Mouse (Mus musculus) c-Kit-positive CD71-positive TER-119-negative erythroid progenitor cells, embryonic 14.5 days (primary cell): ENCODE data around the gene Ccdc169.

Source experiments
- DNase-seq: peaks from one replicate; pipeline ENCODE4 v3.0.0-alpha.2; 2013; ENCODE audit warnings: low read depth

The Ccdc169 gene

DNA sequence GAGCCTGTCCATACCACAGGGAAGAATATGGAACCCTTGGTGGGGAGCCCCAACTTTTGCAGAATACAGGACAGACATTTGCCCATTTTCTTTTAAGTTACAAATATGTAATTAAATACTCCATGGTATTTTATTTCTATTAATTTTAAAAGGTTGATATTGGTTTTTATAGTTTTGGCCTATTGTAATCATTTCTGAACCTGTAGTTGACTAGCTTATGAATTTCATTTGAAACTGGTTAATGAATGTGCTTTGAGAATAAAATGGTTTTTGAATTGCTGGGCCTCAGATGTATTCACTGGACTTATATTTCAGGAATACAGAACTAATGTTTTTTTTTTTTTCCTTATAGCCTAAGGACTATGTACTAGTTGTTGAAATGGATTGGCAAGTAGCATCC lies at the start of gene Ccdc169:
Gene Ccdc169 (plus strand): TSS at position 301 of the 400 bp plus-strand sequence.
- DNase-seq, result no peak

DNA sequence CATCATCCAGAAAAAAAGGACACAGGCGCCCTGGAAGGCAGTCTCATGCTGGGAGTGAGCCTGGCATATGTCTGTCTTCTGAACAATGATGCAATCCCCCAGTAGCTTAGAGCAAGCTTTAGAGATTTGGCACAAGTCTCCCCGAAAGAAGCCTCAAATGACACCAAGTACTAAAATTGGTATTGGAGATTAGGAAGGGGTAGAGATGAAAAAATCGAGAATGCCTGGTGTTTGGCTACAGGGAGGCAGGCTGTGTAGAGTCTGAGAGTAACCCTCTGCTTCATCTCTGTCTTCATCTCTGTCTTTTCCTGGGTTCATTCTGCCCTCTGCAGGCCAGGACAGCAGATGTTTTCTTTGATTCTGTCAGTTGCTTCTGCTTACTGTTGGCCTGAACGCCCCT lies 49.8 kb upstream of the Ccdc169 start:
- no peak for DNase-seq

GRCm38 (mm10) chr3:55088359-55088758 lies 48.8 kb upstream of the Ccdc169 start:
- DNase-seq, result no peak

GRCm38 (mm10) chr3:55088843-55089242 lies 48.3 kb upstream of the Ccdc169 start:
- no peak for DNase-seq

DNA sequence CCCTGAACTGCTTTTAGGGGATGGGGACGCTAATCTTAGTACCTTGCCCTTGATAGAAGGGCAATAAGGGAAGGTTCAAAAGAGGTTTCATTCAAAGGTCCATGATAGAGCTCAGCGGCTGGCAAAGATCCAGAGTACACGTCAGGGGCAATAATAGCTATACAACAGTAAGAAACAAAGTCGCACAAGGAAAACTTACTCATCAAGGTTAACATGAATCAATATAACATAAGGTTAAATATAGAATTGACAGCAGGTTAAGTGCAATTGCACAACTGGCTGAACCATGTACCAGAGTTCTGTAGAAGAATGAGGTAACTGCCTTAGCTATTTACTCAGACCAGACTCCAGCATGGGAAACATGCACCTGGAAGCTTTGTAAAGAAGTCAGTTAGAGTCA lies 47.8 kb upstream of the Ccdc169 start:
- DNase-seq, result no peak

GRCm38 (mm10) chr3:55093161-55093560 lies 44.0 kb upstream of the Ccdc169 start:
- no peak for DNase-seq

GRCm38 (mm10) chr3:55095968-55096654 lies 41.0 kb upstream of the Ccdc169 start:
- DNase-seq, result no peak

DNA sequence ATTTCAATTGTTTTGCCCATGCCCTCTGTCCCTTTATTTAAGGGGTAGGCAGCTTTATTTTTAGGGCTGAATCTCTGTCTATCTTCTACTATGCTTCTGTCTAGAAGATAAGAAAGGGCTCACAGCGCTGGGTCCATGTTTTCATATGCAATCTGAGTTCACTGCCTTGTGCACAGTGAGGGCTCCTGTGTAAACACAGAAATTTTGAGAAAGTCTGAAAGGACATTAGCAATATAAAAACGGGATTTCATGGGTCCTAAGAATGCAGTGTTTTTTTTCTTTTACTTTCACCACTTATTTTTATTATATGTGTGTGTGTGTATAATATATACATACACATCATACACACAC lies 40.5 kb upstream of the Ccdc169 start:
- no peak for DNase-seq

GRCm38 (mm10) chr3:55097186-55097585 lies 40.0 kb upstream of the Ccdc169 start:
- no peak for DNase-seq

DNA sequence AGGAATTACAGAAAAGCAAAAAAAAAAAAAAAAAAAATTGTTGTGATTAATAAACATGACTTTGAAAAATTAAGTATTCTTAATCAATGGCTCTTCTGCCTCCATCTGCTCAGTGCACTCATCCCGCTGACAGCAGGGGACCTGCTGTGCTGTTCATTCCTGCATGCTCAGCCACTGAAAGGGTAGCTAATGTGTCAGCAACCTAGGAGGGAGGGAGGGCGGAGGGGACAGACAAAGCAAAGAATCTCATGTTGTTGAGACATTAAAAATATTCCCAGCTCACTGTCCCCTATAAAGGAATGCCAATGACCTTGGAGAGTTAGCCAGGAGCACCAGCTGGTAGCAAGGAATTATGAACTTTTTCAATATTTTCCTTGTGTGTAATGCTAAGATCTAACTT lies 39.1 kb upstream of the Ccdc169 start:
- no peak for DNase-seq

GRCm38 (mm10) chr3:55098990-55099389 lies 38.1 kb upstream of the Ccdc169 start:
- no peak for DNase-seq

- no peak for DNase-seq
Observed at GRCm38 (mm10) chr3:55101092-55101491, 36.0 kb upstream of the Ccdc169 start.

DNA sequence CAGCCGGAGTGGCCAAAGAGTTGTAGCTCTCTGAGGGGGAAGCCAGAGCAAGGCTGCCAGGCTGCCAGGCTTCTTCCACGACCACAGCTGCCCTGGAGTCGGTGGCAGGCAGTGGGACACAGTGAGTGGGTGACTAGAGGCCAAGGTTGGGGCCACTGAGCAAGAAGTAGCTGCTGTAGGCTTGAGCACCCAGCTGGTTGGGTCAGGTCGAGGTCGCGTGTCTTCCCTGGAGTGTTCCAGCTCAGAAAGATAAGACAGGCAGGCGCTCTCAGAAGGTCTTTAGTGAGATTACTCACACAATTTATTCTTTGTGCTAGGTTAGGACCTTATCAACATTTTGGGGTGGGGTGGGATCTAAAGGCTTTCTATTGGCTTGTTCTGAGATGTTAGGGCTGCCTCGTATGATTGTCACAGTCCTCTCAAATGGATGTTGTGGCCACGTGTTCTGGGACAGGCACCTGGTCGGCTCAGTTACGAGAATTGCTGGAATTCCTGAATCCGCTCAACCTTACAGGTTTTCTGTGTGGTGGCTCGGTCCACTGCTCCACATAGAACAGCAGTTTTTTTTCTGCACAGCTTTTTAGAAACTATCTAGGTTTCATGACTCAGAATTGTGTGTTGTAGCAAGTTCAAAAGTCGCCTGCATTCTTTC lies 31.6 kb upstream of the Ccdc169 start:
- DNase-seq, result no peak

DNA sequence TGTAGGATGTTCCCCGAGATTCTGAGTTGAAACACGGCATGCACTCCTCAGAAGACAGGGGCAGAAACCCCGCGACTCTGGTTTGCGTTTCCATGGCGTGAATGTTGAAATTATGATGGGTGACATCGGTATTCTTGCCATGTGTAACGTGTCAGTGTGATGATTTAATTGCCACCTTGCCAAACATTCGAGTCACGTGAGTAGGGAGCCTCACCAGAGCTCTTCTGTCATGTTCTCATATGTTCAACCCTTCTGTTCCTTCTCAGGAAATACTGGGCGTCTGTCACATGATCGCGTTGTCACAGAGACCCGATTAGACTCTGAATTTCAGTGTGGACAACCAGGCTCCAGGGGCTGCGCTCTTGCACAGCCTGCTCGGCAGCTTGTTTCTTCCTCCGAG lies 31.1 kb upstream of the Ccdc169 start:
- DNase-seq, result no peak

- no peak for DNase-seq
Observed at GRCm38 (mm10) chr3:55109097-55109496, 28.0 kb upstream of the Ccdc169 start.

GRCm38 (mm10) chr3:55111935-55112709 lies 25.0 kb upstream of the Ccdc169 start, which contains the start of gene Spg20:
Spg20 (plus strand) TSS chr3:55112108.
- DNase-seq, result peak; percentile 72

GRCm38 (mm10) chr3:55112710-55113415 lies 24.3 kb upstream of the Ccdc169 start:
- DNase-seq, result no peak

- DNase-seq, result no peak
Observed at GRCm38 (mm10) chr3:55114313-55115065, 22.6 kb upstream of the Ccdc169 start.

DNA sequence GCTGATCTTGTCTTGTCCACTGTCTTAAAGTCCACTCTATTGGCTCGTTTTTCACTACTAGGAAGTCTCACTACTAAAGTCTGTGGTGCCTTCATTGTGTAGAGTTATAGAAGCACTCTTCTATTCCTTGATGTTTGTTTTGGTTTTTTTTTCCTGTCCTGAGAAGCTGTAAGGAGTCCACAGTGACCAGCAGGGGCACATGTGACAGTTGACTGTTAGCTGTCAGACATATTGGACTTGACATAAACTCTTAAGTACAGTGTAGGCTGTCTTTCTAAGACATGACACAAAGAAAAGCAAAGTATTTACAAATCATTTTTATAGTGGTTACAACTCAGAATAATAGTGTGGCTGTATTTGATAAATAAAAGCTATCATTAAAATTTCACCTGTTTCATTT lies 22.1 kb upstream of the Ccdc169 start:
- DNase-seq, result no peak

DNA sequence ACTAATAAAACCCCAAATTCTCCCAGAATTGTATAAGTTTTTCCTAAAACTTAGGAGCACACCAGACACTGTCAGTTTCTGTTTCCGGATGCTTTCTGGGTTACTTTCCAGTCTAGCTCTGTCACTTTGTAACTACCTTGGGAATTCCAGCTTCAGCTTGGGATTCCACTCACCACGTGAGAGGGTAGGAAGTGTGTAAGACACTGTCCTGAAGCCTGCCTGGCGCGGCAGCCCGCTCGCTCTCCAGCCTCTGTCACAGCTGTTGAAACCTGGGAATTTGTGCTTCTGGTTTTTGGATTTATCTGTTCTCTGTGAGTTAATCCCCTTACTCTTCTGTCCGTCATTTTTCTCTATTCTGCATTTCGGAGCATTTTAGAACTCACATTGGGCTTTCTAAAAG lies 21.1 kb upstream of the Ccdc169 start:
- no peak for DNase-seq

GRCm38 (mm10) chr3:55119275-55119898 lies 17.8 kb upstream of the Ccdc169 start:
- no peak for DNase-seq
